Mouse (Mus musculus) lung, postnatal 10 days (tissue): ENCODE data around the gene Atf6b.
A peak's percentile ranks its signal among the peaks of the same experiment; 100 is the strongest.

Experiments
- DNase-seq: peaks from one replicate; pipeline ENCODE4 v3.0.0; 2021

Gene Atf6b

DNA sequence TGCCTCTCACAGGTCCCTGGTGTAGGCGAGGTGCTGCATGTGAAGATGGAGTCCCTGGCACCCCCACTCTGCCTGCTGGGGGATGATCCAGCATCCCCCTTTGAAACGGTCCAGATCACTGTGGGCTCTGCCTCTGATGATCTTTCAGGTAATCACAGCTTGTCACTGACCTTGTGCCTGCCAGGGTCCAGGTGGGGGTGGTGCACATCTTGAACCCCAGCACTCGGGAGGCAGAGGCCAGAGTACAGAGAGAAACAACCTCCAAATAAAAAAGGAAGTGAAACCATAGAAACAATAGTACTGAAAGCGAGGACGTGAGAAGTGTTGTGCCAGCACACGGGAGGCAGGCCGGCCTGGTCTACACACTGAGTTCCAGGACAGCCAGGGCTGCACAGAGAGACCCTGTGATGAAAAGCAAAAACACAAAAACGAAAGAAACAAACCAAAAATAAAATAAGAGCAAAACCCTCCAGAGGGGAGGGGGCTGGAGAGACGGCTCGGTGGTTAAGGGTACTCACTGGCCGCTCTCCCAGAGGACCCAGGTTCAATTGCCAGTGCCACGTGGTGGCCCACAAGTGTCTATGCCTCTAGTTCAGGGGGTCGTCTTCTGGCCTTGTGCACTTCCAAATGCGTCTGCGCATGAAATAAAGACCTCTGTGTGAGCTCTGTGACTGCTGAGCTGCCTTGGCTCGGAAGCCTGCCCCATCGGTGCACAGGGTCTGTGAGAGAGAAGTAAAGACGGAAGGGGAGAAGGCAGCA is 2.3 kb downstream of the Atf6b start:
- no peak for DNase-seq

DNA sequence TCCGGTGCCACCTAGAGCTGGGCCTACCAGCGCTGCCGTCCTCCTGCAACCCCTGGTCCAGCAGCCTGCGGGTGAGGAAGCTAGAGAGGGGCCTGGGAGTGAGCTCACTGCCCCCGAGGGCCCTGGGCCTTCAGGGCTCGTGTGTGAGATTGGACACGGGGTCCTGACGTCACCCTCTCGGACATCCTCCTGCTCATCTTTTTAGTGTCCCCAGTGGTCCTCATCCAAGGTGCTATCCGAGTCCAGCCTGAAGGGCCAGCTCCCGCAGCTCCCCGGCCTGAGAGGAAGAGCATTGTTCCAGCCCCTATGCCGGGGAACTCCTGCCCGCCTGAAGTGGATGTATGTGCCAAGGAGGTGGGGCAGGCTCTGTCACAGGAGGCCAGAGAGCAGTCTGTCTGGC is 3.8 kb downstream of the Atf6b start:
- no peak for DNase-seq

DNA sequence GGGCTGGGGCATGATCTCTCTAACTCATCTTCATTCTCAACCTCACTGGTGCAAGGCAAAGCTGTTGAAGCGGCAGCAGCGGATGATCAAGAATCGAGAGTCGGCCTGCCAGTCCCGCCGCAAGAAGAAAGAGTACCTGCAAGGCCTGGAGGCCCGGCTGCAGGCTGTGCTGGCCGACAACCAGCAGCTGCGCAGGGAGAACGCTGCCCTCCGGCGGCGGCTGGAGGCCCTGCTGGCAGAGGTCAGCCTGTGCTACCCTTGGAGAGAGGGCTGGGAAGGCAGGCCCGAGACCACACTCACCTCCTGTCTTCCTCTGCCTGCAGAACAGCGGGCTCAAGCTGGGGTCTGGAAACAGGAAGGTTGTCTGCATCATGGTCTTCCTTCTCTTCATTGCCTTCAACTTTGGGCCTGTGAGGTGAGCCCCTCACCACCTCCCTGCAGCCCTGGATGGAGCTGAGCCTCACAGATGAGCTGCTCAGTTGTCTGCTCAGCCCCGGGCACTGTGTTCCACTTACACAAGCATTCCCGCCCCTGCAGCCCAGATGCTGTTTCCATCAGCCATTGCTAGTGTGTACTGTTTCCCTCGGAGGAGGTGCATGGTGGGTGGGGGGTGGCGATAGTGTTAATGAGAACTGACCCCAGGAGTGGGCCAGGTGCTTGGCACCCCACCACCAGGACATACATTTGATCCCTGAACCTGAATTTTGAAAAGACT is 4.7 kb downstream of the Atf6b start:
- DNase-seq: peak; percentile 69

DNA sequence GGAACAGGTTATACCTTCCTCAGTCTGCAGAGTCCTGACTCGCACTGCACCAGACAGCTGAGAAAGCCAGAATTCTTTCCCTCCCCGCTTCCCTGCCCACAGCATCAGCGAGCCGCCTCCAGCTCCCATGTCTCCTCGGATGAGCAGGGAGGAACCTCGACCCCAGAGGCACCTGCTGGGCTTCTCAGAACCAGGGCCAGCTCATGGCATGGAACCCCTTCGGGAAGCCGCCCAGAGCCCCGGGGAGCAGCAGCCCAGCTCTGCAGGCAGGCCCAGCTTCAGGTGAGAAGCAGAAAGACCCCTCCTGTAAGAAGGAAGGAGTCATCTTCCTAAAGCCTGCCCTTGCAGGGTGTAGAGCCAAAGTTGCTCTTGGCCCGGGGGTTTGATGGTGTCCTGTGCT is 5.6 kb downstream of the Atf6b start:
- DNase-seq: no peak

DNA sequence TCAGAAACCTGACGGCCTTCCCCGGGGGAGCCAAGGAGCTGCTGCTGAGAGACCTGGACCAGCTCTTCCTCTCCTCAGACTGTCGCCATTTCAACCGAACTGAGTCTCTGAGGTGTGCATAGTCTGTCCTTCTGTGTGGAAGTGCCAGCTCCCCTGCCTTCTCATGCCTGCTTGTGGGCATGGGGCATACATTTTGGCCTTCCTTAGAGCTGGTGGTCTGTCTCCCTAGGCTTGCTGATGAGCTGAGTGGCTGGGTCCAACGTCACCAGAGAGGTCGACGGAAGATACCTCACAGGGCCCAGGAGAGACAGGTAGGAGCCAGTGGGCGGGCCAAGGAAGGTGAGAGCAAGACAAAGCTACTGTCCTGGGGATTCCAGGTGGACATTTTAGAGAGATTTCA is 6.0 kb downstream of the Atf6b start:
- DNase-seq: no peak

DNA sequence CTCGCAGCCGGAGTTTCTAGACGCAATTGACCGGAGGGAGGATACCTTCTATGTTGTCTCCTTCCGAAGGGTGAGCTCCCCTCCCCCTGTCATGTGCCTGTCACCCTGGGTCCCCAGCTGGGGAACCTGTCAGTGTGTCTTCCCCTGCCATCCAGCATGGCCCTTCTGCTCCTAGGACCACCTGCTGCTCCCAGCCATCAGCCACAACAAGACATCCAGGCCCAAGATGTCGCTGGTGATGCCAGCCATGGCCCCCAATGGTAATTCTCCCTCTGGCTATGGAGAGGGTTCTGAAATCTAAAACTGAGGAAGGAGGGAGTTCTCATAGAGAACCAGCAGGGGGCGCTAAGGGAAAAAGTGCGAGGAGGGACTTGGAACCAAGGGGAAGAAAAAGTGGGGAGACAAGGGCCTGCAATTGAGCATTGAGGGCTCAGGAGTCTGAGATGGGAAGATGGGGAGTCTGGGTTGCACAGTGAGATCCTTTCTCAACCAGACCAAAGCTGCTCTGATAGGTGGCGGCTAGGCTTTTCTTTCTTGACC is 6.9 kb downstream of the Atf6b start:
- DNase-seq: peak; percentile 86

DNA sequence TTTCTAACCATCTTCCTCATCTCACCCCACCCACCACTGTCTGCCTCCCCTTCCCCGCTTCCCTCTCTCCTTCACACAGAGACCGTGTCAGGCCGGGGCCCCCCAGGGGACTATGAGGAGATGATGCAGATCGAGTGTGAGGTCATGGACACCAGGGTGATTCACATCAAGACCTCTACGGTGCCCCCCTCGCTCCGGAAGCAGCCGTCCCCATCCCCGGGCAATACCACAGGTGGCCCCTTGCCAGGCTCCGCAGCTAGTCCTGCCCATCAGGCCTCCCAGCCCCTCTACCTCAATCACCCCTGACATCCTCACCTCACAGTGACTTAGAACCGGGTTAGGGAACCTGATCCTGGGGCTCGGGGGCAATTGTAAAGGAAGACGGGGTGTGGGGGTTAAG is 7.4 kb downstream of the Atf6b start:
- peak; percentile 50 for DNase-seq

DNA sequence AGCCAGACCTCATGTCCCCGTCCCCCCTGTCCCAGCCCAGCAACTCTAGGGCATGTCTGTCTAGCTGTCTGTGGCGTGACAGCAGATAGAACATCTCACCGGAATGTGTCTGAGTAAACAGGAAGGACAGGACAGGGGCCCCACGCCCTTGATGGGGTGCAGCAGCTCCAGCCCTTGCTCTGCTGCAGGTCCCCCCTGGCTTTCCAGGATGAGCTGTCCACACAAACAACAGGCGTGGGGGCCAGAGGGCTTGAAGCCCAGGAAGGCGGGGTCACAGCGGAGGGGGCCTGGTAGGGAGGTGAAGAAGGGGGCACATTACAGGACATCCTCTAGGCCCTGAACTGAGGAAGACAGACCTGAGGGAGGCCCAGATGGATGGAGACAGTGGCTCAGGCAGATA is 8.2 kb downstream of the Atf6b start:
- peak; percentile 87 for DNase-seq

DNA sequence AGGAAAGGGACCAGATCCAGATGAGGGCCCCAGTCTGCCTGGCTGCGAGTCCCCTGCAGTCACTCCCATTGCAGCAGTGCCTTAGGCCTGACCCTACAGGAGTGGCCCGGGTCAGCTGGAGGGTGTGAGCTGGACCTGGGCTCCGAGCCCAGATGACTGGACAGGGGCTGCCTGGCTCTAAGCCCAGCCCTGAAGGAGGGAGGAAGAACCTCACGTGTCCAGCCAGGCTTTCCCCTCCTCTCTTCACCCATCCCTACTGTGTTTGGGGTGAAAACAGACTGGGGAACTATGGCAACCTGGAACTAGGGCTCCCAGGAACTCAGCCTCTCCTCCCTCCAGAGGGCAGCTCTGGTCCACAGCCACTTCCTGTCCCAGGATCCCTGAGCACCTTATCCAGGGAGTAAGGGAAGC is 8.6 kb downstream of the Atf6b start:
- DNase-seq: peak; percentile 95

DNA sequence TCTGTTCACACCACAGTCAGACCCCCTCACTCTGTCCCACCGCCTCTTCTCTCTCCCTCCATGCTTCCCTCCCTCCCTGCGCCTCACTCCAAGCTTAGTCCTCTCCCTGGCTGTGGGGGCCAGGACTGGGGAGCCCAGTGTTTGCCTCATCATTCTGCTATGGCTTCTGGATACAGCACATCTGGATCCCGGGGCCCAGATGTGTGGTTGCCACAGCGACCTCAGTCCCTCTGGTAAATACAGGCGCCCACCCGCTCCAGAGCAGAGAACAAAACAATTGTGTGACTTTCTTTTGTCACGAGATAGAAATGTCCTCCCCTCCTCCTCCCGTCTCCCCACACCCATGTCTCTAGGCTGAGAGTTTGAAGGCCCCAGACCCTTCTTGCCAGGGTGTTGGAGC is 9.7 kb downstream of the Atf6b start:
- peak; percentile 52 for DNase-seq

DNA sequence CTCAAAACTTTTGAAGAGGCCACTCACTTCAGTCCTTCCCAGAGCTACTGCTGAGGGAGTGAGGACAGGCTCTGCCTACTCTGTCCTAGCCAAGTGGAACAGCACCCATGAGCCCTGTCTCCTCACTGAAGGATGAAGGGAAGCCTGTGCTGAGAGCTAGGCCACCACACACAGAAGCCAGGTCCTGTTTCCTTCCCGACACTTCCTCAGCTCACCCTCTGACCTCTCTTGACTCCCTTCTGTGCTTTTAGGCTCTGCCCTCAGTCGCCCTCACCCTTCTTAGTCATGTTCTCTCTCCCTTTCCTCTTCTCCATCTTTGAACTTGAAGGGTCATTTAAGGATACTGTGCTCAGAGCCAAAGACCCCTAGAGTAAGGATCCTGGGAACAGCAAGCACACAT is 10.3 kb downstream of the Atf6b start:
- no peak for DNase-seq

DNA sequence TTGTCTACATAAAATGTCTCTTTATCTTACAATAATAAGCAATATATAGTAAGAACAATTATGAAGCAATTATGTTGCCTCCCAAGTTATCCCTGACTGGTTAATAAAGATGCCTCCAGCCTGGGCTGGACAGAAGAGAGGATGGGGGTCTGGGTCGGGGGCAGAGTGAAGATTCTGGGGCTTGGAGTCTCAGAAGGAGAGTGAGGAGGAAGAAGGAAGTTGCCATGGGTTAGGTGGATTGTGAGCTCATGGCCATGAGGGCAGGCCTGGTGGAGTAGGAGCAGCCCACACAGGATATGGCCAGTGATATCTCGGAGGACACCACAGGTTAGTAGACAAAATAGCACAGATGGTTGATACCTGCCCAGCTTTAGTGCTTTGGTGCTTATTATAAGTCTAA is 11.2 kb downstream of the Atf6b start:
- DNase-seq: no peak

DNA sequence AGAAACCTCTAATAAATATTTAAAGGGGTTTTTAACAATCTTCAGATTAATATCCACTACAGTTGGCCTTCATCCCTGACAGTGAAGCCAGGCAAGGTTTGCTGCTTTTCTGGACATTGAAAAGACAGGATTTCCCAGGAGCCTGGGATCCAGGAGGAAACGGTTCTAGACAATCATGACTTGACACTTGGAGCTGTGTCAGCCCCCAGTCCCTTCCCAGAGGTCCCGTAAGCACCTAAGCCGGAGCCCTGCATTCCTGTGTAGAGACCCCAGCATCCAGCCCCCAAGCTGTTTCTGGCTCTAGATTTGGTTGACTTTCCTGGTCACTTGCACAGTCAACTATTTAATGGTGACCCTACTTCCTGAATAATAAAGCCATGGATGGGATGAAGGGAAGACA is 11.6 kb downstream of the Atf6b start:
- no peak for DNase-seq

DNA sequence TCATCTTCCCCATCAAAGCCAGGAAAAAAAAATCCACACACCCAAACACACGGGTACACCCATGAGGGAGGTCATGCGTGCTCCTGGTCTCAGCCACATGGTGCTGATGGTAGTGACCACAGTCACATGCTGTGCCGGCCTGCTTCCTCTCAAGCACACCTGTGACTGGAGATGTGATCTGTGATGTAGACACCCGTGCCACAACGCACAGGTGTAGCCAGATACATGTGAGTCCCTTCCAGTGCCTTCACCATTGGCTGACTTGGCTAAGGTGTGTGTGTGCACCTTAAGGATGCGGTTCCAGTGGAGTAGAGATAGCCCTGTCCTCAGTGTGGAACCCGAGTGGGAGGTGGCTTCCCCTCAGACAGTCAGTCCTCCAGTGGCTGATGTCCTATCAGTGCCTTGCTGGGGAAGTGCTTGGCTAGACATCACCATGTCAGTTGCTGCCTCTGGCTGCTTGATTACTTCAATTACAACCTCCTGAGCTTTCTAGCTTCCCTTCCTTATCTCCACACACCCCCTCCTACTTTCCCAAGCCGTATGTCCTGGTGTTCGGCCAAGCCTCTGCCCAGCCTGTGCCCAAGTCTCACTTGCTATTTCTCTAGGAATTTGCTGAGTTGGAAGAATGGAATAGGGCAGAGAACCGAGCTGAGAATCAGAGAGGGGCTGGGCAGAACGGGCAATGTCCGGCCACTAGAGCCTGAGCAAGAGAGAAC is 12.4 kb downstream of the Atf6b start:
- no peak for DNase-seq

DNA sequence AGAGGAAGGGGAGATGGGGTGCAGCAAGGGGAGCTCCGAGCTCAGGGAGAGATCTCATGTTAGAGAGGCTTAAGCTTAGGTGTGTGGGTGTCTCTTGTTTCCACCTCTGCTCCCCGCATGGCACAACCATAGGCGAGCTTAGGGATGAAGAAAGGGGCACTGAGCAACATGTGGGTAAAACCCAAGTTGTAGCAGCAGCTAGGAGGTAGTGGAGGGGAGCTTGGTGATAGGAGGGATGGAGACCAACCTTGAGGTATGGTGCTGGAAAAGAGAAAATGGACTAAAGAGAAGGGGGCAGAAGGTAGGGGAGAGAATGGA is 12.9 kb downstream of the Atf6b start:
- DNase-seq: no peak

DNA sequence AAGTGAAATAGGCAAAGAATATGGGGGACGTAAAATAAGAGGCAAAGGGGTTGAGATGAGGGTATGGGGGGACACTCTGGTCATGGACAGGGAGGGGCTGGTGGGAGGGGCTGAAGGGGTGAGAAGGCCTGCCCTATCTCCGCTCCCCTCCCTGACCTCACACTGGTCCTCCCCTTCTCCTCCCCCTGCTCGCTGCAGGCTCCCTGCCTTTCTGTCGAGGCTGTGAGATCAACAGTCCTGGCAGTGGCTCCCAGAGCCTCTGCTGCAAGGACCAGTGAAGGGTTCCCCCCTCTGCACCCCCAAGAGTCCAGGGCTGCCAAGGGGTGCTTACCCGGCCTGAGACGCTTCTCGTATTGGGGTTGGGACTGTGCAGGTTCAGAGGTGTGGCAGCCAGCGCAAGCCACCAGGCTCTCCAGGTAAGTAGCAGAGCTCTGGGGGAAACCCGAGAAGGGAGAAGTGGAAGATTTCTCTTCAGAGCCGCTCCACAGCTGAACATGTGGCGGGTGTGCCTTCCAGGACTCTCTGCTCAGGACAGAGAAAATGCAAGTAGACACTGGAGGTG is 13.4 kb downstream of the Atf6b start:
- peak; percentile 58 for DNase-seq

DNA sequence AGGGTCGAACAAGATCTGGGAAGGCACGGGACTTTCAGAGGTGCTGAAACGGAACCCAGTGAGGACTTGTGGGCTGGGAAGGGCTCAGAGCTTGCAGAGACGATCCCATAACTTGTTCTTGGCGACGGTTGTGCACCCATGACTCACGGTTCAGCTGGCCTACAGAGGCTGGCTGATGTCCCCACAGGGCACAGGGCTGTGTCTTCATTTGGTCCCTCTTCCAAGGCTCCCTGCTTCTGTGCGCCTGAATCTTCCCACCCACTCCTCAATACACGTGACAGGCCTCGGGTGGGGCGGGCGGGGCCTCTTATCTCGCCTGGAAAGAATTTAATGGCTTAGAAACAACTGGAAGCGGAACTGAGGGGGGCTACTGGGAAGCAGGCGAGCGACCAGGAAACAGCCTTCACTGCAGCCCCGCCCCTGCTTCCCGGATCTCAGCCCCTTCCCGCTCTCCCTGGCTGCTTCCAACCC is 14.2 kb downstream of the Atf6b start:
- DNase-seq: peak; percentile 85

DNA sequence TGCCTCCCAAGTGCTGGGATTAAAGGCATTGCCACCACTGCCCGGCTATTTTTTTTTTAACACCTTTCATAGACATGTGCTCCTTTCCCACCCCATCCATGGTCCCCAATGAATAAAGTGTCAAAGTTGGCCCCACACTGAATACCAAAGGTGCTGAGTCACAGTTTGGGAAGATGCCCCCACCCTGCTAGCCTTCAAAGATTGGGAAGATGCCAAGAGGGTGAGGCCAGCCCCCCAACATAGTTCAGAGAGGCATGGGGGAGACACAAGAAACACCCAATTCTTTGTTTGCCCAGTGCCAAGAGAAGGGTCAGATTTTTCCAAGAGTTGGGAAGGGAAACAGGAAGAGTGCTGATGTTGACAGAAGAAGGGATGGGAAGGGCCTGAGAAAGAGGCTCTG is 15.5 kb downstream of the Atf6b start:
- DNase-seq: no peak

DNA sequence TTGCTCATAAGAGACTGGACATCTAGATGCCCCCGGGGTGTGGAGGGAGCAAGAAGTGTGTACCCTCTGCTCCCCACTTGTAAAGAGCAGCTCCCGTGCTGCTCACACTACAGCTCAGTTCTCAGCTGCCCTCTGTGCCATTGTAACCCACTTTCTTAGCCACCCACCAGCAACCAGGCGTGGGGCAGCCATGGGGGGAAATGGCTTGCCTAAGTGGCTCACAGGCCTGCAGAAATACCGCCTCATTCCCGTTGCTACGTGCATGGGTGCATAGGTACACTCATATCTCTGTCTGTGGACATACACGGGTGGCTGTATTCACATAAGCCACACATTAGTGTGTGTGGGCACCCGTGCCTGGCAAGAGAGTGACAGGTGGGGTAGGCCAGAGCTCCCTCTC is 16.0 kb downstream of the Atf6b start:
- no peak for DNase-seq

DNA sequence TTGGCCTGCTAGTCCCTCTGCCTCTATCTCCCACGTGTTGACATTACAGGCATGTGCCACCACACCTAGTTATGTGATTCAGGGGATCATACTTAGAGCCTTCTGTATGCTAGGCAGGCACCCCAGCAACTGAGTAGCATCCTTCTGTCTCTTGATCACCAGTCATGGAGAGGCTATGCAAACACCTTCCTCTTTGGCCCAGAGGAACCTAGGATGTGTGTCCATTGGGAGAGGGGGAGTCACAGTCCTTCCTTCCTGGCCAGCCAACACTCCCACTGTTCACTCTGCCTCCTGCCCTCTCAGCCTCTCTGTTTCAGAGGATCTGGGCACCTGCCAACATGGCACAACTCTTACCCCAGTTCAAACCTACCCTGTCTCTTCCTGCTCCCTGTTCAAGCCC is 16.6 kb downstream of the Atf6b start:
- DNase-seq: no peak

DNA sequence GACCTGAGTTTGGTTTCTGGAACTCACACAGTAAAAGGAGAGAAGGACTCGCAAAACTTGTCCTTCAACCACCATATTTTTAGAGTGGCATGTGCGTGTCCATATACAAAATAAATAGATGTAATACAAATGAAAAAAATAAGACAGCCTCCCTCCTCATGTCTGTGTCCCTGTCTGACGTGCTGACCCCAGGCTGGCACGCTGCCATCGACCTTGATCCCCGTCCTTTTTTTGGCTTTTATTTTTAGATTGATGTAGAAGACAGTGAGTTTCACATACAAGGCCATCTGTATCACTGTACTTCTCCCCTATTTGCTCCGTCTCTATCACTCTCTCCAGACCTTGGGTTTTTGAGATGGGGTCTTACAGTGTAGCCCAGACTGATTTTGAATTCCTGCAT is 17.5 kb downstream of the Atf6b start:
- no peak for DNase-seq

DNA sequence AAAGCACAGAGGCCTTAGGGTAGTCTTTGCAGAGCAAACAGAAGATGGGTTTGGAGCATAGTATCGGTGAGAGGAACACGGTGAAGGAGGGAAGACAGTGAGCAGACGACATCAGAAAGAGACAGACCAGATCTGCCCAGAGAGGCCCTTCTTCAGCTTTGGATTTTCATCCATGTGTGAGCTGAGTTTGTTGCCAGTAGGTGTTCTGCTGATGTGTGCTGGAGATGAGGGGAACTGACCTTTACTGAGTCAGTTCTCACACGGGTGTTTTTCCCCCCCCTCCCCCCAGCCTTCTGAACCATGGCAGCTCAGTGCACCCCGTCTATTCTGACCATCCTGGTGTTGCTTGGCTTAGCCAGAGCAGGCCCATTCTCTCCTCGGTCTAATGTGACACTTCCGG is 23.3 kb downstream of the Atf6b start, which contains the start of gene Tnxb:
Gene Tnxb (plus strand): TSS at position 301 of the 400 bp plus-strand sequence.
- no peak for DNase-seq
